Mouse (Mus musculus) spleen, adult 2 months (tissue): ENCODE results near the gene Ctnnbip1.

Experiments used
- CTCF ChIP-seq: fragments of 200-500 bp; IDR thresholded peaks from 2 replicates; pipeline ENCODE4 v1.5.1; 2011; ENCODE audit warnings: mild to moderate bottlenecking, inconsistent platforms; ENCODE audit not compliant: insufficient read depth, insufficient read length, insufficient replicate concordance; ENCODE audit errors: extremely low read depth
- POLR2A ChIP-seq: fragments of 200-500 bp; IDR thresholded peaks from 2 replicates; pipeline ENCODE4 v1.6.1; 2011; ENCODE audit warnings: low read depth, low read length, inconsistent platforms

GRCm38 (mm10) chr4:149512072-149512471 is 6.0 kb upstream of the Ctnnbip1 start:
- TF ChIP-seq POLR2A (no peak), CTCF (no peak)
